Comparison of ENCODE assay signal across 8 mouse cellular contexts in the genomic region with DNA sequence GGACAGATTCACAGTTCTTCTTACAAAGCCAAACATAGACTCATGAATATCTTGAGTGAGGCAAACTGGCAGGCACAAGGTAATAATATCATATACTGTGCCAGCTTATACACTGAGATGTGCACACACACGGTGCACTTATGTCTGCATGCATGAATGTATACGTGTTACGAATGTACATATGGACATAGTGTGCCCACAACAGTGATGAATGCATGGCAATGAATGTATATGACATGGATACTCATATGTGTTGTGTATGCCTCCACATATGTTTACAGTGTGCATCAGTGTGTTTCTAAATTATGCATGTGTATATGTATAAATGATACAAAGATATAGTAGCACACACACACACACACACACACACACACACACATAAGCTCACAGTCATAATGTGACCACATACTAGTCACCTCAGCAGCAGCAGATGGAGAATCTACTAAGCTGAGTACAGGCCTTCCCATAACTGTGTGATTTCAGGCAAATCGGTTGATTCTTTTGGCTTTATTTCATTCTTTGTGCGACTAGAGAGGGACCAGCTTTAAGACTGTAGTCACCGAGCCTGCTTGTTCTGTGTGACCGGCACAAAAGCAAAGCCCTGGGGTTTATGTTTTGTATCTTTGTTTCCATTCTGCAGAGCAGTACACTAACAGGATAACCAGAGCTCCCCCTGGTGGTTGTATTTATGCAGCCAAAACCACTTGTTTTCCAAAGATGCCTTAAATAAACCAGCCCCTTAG.
DNase-seq lines count a peak whose midpoint lies in the region; ATAC-seq and TF ChIP-seq lines count a peak whose summit lies in the region.

No protein-coding gene starts in this region.

- TF ChIP-seq CTCF in intestine, postnatal 0 days (IDR thresholded peaks at IDR 0.05; ENCODE audit: low read depth) = peak; percentile 82

- WGBS in intestine, postnatal 0 days = 46% methylated on average over 7 of the region's 7 CpGs
- WGBS in midbrain, embryonic 13.5 days = 41% methylated on average over 7 of the region's 7 CpGs
- 48% methylated on average over 7 of the region's 7 CpGs for WGBS in stomach, embryonic 14.5 days

- H3K4me3 ChIP-seq in intestine, postnatal 0 days (ENCODE audit: low read depth, low read length) = no peak overlapping the region
- no peak overlapping the region for H3K4me3 ChIP-seq in midbrain, embryonic 13.5 days (replicated peaks)
- H3K4me3 ChIP-seq in stomach, embryonic 14.5 days (ENCODE audit: low read depth, low read length) = no peak overlapping the region

- intact Hi-C loops in left cerebral cortex, postnatal 25 days (cut with DNase I) = loop anchor here (1.0 to 5.0 kb wide), 3 partner anchors 266 to 469 kb away; no protein-coding TSS in a partner anchor

- H3K4me2 ChIP-seq in intestine, postnatal 0 days (replicated peaks; ENCODE audit: low read depth) = no peak overlapping the region
- no peak overlapping the region for H3K4me2 ChIP-seq in midbrain, embryonic 13.5 days (replicated peaks)
- no peak overlapping the region for H3K4me2 ChIP-seq in stomach, embryonic 14.5 days (replicated peaks; ENCODE audit: low read depth, low read length)

- no peaks in the 10 kb centered on the region for H3K9me3 ChIP-seq in intestine, postnatal 0 days (ENCODE audit: control insufficient read depth)
- H3K9me3 ChIP-seq in midbrain, embryonic 13.5 days = no peaks in the 10 kb centered on the region
- H3K9me3 ChIP-seq in stomach, embryonic 14.5 days (ENCODE audit: control insufficient read depth, low read depth, low read length) = no peaks in the 10 kb centered on the region

- no peak for ATAC-seq in intestine, postnatal 0 days
- peak; percentile 93 for ATAC-seq in midbrain, embryonic 13.5 days
- ATAC-seq in stomach, embryonic 14.5 days (ENCODE audit: insufficient number of reproducible peaks, insufficient read depth, low FRiP score, low read depth) = peak; percentile 53

- no peaks in the 10 kb centered on the region for H3K27me3 ChIP-seq in intestine, postnatal 0 days (replicated peaks; ENCODE audit: control insufficient read depth, insufficient read depth, low read length)
- H3K27me3 ChIP-seq in midbrain, embryonic 13.5 days = peaks cover 26% of the 10 kb centered on the region
- no peaks in the 10 kb centered on the region for H3K27me3 ChIP-seq in stomach, embryonic 14.5 days (ENCODE audit: control insufficient read depth, insufficient read depth, low read length)

- no peak overlapping the region for H3K27ac ChIP-seq in intestine, postnatal 0 days (ENCODE audit: low read depth, low read length)
- H3K27ac ChIP-seq in midbrain, embryonic 13.5 days = no peak overlapping the region
- no peak overlapping the region for H3K27ac ChIP-seq in stomach, embryonic 14.5 days (ENCODE audit: low read length)

- no peaks in the 10 kb centered on the region for H3K36me3 ChIP-seq in intestine, postnatal 0 days (ENCODE audit: control insufficient read depth, insufficient read depth)
- H3K36me3 ChIP-seq in midbrain, embryonic 13.5 days = no peaks in the 10 kb centered on the region
- no peaks in the 10 kb centered on the region for H3K36me3 ChIP-seq in stomach, embryonic 14.5 days (ENCODE audit: control insufficient read depth, insufficient read depth, low read length)

- peak; percentile 35 for DNase-seq in 3134 (ENCODE audit: extremely low read depth, insufficient read length, low spot score)
- DNase-seq in adrenal gland, adult 2 months = peak; percentile 46
- peak; percentile 93 for DNase-seq in embryo, embryonic 10.5 days (ENCODE audit: low spot score)
- peak; percentile 92 for DNase-seq in heart, adult 11 months
- peak; percentile 68 for DNase-seq in left cerebral cortex, postnatal 25 days (ENCODE audit: low spot score in 2 of 2)

- no peak overlapping the region for H3K9ac ChIP-seq in intestine, postnatal 0 days (ENCODE audit: low read depth, low read length)
- H3K9ac ChIP-seq in midbrain, embryonic 13.5 days (replicated peaks) = no peak overlapping the region
- H3K9ac ChIP-seq in stomach, embryonic 14.5 days (replicated peaks; ENCODE audit: low read depth, low read length) = no peak overlapping the region

- no peaks in the 10 kb centered on the region for H3K4me1 ChIP-seq in intestine, postnatal 0 days (replicated peaks; ENCODE audit: control insufficient read depth, insufficient read depth, low read length)
- peaks cover 2% of the 10 kb centered on the region; the same call in 1 of the 2 replicates for H3K4me1 ChIP-seq in midbrain, embryonic 13.5 days (replicated peaks)
- no peaks in the 10 kb centered on the region for H3K4me1 ChIP-seq in stomach, embryonic 14.5 days (ENCODE audit: control insufficient read depth, insufficient read depth, low read length)

Comparison
In these comparisons a context has a peak if more than half of its experiments do, and no peak if none do; other contexts are left out.
1. DNase-seq: peak in every context shown above with its lines; median percentile 93 in embryo, embryonic 10.5 days; 92 in heart, adult 11 months; 68 in left cerebral cortex, postnatal 25 days; 46 in adrenal gland, adult 2 months; 35 in 3134.